Mouse (Mus musculus) cerebellum, adult 11 months (tissue): ENCODE measurements around the gene Bok.

Experiments used
- DNase-seq: peaks from one replicate; pipeline ENCODE4 v3.0.0; 2022

The Bok gene

GRCm38 (mm10) chr1:93691106-93691505 is 5.6 kb downstream of the Bok start:
- no peak for DNase-seq

DNA sequence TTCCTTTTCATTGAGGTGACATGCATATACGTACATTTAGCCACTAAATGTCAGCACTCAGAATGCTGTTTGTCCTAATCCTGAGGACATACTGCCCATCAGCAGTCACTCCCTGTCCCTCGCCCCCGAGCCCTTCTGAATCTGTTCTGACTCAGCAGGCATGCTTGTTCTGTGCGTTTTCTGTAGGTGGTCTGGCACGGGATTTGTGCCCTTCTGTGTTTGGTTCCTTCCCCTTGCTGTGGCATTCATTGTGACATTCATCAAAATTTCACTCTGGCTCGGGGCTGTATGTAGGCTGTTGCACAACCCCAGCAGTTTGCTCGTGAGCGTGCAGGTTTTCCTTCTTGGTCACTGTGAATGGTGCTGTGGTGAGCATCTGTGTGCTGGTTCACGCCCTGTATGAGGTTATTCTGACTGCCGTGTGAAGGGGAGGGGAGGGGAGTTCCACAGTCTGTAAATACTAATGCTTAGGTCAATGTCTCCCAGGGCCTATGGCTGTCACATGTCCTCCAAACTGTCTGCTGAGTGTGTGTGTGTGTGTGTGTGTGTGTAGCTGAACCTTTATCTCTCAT is 6.4 kb downstream of the Bok start:
- DNase-seq, result no peak

DNA sequence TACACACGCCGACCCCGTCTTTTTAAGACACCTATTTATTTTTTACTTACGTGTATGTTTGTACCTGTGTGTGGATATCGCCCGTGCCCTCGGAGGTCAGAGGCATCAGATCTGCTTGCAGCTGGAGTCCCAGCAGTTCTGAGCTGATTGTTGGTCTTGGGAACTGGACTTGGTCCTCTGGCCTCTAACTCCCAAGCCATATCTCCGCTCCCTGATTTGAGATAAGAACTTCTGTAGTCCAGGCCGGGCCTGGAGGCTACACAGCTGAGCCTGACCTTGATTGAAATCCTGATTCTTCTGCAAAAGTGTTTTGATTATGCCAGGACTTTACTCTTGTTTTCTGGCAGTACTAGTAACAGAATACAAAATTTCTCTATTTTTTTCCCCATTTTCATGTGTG is 7.3 kb downstream of the Bok start:
- DNase-seq, result no peak

DNA sequence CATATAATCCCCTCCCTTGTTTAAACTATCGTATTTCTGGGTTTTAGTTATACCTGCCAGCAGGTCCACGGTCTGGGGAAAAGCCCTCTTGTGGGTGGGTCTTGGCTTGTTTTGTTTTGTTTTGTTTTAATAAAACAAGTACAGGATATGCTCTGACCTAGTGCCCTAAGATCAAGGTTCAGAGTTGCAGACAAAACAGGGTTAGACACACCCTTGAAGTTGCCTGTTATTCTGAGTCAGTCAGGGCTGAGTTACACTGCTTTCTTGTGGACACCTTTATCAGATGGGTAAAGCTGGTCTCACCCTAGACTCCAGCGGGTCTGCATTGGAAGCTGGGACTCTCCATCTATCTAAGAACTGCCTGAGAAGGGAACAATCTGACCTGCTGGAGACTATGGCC is 8.0 kb downstream of the Bok start:
- DNase-seq, result no peak

GRCm38 (mm10) chr1:93693943-93694342 is 8.5 kb downstream of the Bok start:
- DNase-seq, result no peak

GRCm38 (mm10) chr1:93694966-93695365 is 9.5 kb downstream of the Bok start:
- peak; percentile 18 for DNase-seq

- DNase-seq, result no peak
Measured at GRCm38 (mm10) chr1:93697317-93697716, 11.9 kb downstream of the Bok start.

GRCm38 (mm10) chr1:93699159-93699558 is 13.7 kb downstream of the Bok start:
- no peak for DNase-seq

GRCm38 (mm10) chr1:93702106-93702505 is 16.6 kb downstream of the Bok start:
- no peak for DNase-seq

DNA sequence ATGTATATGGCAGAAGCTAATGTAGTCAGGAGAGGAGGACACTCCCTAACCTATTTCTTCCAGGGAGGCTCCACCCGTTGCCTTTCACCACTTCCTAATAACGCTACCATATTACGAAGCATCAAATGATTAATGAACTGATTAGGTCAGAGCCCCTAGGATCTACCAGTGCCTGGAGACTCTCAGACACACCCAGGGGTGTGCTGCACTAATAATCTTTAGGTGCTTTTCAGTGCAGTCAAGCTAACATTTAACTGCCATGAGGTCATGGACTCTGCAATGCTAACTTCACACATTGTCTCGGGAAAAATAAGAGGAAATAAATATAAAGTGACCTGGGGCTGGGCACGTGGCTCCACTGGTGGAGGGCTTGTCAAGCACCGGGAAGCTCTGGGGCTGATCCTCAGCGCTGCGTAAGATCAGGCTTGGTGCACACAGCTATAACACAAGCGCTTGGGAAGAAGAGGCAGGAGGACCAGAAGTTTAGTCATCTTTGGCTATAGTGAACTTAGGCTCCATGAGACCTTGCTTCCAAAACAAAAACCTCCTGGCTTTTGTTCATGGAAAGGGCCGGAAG is 18.1 kb downstream of the Bok start:
- DNase-seq, result no peak

DNA sequence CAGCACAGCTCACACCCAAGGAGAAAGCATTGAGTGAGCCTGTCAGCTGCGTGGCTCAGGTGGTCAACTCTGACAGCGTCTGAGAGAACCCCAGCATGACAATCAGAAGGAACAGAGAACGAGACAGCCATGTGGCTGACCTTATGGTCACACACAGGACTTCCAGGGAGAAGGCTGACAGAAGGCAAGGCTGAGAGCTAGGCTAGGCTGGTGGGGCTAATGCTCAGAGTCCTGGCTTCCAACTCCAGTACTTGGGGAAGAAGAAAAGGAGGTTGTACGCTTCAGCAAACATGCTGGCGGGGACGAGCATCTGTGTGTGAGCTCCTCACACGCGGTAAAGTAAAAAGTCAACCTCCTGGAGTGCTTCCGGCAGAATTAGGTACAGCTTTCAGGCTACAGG is 18.9 kb downstream of the Bok start:
- DNase-seq, result no peak

DNA sequence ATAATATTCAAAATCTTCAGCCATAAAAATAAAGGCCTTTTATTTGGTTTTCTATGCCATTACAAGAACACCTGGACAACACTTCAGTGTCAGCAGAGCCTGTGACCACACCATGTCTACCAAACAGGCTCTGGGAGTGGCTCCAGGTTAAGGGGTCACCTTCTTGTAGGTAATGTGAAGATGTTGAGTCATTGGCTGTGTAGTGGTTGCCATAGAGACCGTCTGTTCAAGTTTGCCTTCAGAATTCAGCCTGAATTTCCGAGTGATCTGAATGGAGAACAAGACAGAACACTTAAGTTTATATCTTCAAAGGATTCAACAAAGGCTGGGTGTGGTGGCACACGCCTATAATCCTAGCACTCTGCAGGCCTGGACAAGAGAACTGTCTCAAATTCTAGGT is 19.9 kb downstream of the Bok start:
- no peak for DNase-seq

GRCm38 (mm10) chr1:93716166-93716565 is 30.7 kb downstream of the Bok start:
- DNase-seq, result no peak

GRCm38 (mm10) chr1:93721557-93721956 is 36.1 kb downstream of the Bok start:
- DNase-seq, result no peak

GRCm38 (mm10) chr1:93724623-93725022 is 39.2 kb downstream of the Bok start:
- DNase-seq, result no peak

DNA sequence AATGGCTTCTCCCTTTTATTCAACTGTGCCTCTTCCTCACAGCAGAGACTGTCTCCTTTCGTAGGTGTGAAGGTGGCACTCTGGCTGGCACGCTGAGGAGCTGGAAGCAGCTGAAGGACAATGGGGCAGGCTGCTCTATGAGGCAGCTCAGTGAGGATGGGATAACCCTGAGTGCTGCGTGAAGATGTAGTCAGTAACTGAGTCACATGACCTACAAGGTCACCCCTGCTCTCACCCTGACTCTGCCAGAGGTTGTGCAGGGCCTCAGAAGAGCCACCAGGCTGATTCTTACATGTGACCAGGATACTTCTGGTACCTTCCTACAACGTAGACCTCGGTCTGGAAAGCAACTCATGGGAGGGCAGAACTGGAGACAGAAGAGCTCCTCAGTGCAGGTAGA is 40.2 kb downstream of the Bok start:
- no peak for DNase-seq

GRCm38 (mm10) chr1:93726116-93726515 is 40.7 kb downstream of the Bok start:
- no peak for DNase-seq

- DNase-seq, result peak; percentile 24
Measured at GRCm38 (mm10) chr1:93726974-93727373, 41.5 kb downstream of the Bok start.

DNA sequence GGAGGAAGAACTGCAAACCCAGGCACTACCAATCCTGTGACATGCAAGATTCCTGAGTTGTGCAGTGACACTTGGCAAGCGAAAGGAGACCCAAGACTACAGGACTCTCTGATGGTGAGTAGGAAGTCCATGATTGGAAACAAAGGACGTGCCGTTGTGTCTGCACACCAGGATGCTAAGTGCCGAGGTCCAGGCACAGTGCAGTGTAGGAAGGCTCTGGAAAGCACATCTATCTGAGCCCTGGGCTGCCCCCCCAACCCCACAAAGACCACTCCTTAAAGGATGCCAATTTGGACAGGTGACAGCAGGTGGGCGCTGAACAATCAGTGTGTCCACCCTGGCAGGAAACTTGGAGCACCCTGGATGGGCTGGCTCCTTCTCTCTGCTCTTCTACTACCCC is 45.6 kb downstream of the Bok start:
- DNase-seq, result no peak

GRCm38 (mm10) chr1:93731880-93732281 is 46.4 kb downstream of the Bok start:
- no peak for DNase-seq

DNA sequence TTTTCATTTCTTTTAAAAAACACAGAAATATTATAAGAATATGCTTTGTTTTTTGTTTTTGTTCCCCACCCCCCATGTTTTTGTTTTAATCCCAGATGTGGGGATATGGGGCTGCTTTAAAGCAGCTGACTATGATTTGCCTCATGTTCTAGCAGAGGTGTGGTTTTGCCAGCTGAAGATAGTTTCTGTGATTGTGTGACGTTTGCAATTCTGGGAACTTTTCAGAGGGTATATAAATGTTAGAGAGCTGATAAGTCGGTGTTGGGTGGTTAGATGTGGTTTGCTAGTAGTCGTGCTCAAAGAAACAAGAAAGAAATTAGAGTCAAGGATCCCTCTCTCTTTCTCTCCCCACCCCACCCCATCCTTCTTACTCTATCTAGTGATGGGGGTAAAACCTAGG is 50.4 kb downstream of the Bok start:
- no peak for DNase-seq

DNA sequence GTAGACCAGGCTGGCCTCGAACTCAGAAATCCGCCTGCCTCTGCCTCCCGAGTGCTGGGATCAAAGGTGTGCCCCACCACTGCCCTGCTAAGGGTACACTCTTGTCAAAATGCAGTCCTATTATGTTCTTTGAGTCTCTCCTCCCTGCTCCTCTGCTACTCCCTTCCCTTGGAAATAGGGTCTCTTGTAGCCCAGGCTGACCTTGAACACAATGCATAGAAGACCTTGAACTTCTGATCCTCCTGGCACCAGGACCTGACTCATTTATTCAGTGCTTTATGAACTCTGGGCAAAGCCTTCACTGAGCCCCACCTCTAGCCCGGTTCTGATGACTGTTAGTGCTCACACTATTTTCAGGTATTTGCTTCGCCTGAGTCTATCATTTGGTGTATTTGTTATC is 52.3 kb downstream of the Bok start:
- DNase-seq, result no peak

DNA sequence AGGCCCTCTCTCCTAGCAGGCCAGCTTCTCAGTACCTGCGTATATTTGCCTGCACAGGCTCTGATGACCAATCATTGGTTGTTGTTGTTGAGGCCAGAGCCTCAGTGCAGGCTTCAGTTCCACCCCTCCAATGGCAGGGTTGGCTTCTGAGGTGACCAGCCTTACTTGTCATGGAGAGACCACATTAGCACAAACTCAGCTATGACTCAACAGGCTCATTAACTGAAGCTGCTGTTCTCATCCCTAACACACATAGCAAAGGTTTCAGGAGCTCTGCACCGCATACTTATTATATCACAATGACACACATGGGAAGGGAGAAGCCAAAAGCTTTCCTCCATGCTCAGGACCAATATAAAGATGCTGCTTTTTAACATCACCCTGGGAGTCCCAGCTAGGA is 55.2 kb downstream of the Bok start:
- DNase-seq, result no peak

DNA sequence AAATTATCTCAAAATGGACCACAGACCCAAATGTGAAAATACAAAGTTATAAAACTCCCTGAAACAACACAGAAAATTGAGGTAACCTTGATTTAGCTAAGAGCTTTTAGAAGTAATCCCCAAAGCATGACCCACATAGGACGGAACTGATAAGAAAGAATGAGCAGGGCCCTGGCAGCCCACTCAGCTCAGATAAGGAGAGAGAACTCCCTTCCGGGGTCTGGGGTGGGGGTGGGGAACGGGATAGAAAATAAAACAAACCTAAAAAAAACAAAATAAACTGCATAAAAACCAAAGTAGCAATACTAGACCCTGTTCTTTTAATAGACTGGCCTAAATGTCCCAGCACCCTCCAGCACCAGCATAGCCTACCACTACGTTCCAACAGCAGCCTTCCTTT is 56.5 kb downstream of the Bok start:
- DNase-seq, result no peak

- DNase-seq, result no peak
Measured at GRCm38 (mm10) chr1:93742910-93743309, 57.5 kb downstream of the Bok start.
